Mouse (Mus musculus): ENCODE results near the gene Atf2.

Atf2 gene

GRCm38 (mm10) chr2:73774786-73775682 lies 117.4 kb downstream of the Atf2 start, which contains the start of gene Chn1:
Gene Chn1 (minus strand): TSS chr2:73775346.
- peak; percentile 4 to 6 for DNase-seq

GRCm38 (mm10) chr2:73772945-73773344 lies 119.5 kb downstream of the Atf2 start:
- no peak for DNase-seq

- no peak for DNase-seq
Observed at GRCm38 (mm10) chr2:73768669-73769068, 123.8 kb downstream of the Atf2 start.
